Mouse (Mus musculus) monocyte, adult 2 months (primary cell): ENCODE data around the gene Gm28374.
A peak's percentile ranks its signal among the peaks of the same experiment; 100 is the strongest.
"Not testable (repeated sequence)": the region's sequence is repeated elsewhere in the genome, so short reads cannot be mapped to it uniquely, and the experiment has no call there.

Experiments used
- DNase-seq, 2 experiments: peaks; one replicate each; pipeline ENCODE4 v3.0.0; 2022; ENCODE audit warnings: low spot score in 2 of 2, low read depth in 1 of 2

Gene Gm28374

DNA sequence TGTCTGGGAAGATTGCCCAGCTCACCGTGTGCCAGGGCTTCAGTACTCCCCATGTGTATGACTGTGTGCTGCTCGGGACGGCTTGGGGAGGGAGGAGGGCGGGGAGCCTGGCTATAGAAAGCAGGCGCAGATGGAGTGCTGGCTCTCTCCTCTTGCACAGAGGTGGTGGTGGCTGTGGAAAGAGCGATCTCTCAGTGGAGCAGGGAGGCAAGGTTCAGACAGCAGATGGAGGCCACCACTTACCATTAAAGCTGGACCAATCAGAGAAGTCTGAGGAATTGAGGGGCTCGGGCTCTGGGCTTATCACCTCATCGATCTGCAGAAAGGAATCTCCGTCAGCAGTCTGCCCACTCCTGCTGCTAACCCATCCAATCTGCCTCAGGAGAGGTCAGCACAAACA is at the start of gene Gm28374:
TSS of gene Gm28374 (minus strand) at position 101 of the 400 bp plus-strand sequence.
- DNase-seq = no peak

DNA sequence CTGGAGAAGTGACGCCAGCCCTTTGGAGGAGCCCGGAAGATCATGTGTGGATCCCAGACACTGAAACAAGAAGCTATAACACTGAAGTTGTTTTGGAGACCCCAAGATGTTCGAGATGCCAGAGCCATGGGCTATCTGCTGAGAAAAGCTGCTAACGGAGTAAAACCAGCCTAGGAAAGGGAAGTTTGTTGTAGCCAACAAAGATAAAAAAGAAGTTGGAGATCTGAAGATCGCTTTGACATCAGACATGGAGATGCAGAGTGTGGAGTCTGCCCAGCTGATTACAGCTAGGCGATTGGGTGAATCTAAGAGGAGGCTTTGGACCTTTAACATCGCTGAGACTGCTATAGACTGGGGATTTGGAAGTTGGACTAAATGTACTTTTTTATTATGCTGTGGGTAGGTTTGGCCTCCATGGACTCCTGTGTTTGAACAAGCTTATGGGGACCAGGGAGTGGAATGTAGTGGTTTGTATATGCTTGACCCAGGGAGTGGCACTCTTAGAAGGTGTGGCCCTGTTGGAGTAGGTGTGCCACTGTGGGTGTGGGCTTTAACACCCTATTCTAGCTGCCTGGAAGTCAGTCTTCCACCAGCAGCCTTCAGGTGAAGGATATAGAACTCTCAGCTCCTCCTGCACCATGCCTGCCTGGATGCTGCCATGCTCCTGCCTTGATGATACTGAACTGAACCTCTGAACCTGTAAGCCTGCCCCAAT is 48.5 kb upstream of the Gm28374 start:
- DNase-seq = not testable (repeated sequence)

DNA sequence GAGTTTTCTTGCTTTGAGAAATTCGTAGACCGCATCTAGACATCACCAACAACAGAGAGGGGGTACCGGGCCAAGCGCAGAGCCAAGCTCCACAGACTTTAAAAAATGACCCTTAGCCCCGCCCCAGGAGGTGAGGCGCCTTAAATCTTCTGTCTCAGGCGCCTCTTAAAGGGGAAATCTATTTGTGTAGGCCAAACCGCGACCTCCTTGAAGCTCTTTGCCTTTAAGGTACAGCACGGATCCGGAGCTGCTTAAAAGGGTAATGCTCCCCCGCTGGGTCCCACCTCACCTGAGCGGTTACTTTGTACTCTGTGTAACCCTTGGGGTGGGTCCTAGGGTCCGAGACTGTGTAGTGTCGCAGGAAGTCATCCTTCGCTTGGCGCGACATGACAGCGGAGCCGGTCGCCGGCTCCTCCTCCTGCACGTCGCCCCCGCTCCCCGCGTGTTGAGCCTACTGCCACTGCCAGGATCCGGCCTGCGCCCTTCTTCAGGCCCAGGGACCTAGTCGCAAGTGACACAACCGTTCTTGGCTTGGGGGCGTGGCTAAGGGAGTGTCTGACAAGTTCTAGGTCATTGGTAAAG is 45.8 kb upstream of the Gm28374 start, which contains the start of gene Snx15:
TSS of gene Snx15 (minus strand) at position 545 of the 582 bp plus-strand sequence.
- peak; percentile 89 to 92 for DNase-seq

DNA sequence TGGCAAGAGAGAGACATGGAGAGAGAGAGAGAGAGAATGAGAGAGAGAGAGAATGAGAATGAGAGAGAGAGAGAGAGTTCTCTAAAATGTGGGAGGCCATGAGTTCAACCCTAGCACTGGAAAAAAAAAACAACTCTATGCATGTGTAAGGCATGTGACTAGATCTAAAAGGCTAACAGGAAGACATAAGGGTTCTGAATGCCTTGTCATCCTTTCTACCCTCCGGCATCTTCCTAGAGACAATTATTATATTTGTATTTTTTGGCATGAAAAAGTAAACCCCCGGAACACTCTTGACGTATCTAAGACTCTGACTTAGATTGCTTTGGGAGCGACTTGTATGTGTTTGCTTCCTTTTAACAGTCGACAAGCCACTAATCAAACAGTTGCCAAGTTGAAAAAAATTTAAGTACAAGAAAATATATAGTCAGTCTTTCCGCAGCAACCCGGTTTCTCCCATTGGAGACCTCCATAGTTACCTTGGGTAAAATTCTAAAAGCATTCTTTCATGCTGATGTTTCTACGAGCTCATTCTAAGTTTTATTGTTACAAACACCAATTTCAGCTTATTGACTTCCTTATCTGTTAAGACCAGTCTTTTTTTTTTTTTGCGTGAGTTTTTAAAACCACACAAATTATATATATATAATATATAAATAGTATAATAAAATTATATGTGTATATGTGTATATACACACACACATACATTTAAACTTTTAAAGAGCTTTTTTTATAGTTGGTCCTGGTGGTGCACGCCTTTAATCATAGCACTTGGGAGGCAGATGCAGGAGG is 44.9 kb upstream of the Gm28374 start:
- no peak for DNase-seq

DNA sequence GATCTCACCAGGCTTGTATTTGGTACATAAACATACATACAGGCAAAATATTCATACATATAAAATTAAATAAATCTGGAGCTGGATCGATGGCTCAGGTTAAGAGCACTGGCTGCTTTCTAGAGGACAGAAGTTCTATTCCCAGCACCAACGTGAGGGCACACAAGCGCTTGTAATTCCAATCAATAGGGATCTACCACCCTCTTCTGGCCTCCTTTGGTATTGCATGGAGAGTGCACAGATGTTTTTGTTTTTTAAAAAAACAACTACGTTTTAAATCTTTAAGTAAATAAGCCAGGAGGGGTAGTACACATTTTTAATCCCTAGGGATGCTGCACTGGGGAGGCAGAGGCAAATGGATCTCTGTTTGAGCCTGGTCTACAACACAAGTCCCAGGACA is 44.2 kb upstream of the Gm28374 start:
- DNase-seq = peak; percentile 33 to 39

DNA sequence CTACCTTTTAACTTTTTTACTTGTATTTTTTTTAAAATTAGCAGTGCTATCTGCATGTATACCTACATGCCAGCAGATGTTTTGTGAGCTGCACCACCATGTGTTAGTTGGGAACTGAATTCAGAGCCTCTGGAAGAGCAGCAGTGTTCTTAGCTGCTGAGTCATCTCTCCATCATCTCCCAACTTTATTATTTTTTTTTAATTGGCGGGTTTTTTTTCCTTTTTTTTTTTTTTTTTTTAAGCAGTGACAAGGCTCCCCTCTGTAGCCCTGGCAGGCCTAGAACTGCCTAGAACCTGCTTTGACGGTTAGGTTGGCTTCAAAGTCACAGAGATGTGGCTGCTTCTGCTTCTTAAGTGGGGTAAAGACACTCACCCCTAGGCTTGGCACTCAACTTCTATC is 42.8 kb upstream of the Gm28374 start:
- DNase-seq = no peak

DNA sequence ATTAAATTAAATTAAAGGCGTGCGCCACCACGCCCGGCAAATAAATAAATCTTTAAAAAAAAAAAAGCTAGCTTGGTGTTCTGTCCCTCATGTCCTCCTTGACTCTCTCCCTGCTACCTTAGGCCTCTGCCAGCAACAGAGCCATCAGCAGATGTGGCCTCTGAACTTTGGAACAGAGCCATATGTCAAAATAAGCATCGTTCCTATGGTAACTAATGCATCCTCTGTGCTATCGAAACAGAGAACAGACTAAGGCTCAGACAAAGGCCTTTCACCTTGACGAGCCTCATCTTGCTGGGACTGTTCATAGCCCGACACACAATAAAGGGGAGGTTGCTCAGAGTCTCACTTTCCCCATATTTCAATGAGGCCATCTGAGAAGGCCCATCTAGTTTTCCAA is 41.3 kb upstream of the Gm28374 start:
- DNase-seq = no peak

DNA sequence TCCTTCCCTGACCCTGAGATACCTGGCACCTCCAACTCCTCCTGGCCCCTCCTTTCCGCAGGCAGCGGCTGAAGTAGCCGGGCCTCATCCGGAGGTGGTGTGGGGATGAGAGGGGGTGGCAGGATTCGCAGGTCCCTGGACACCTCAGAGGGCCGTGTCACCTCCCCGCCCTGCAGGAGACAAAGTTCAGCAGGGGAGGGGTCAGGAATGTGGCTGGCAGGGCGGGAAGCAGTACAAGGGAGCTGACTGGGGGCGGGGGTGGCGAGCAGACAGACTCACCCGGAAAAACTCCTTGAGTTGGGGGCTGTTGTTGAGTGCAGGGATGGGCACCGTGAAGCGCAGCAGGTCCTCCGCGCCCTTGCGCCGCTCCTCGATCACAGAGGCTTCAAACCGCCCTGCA is 39.7 kb upstream of the Gm28374 start:
- no peak for DNase-seq

DNA sequence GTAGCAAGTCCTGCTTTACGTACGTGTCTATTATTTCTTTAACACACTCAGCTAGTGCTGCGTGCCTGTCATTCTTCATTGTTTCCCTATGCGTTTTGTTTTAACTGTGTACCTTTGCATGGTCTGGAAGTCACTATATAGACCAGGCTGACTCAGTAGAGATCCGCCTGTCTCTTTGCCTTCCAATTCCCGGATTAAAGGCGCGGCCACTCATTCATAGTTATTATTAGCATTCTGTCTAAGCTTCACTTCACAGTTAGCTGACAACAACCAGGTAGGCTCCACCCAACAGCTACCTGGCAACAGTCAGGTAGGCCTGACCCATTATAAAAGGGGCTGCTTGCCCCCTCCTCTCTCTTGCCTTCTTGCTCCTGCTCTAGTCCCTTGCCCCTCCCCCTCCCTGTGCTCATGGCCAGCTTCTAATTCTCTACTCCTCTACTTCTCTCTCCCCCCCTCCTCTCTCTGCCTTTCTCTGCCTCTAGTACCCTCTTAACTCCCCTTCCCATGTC is 36.7 kb upstream of the Gm28374 start:
- no peak for DNase-seq

DNA sequence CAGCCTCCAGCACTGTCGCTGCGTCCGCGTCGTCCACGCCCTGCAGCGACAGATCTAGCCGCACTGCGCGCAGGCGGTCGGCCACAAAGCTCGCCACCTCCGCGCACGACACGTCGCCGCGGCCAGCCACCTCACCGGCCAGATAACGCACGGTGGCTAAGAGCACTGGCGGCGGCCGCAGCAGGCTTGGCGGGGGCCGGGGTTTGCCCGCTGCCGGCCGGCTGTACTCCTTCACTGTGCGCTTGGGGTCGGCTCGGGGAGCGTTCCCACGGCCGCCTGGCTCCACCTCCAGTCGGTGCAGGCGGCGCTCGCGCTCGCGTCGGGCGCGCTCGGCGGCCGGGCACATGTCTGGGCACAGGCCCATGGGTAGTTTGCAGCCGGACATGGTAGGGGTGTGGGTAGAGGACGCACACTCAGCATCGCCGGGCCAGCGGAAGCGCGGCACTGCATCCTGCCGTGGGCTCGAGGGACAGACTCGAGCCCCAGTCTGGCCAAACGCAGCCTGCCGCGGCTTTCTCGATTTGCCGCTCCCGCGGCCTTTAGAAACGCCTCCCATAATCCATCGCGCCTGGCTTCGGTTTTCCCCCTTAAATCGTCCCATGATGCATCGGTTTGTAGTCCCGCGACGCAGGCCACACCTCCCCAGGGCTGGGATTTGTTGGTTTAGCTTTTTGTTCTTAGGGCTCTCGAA is 36.1 kb upstream of the Gm28374 start, which contains the start of gene Sac3d1:
TSS of gene Sac3d1 (minus strand) at position 665 of the 691 bp plus-strand sequence.
- DNase-seq = peak; percentile 53 to 70

DNA sequence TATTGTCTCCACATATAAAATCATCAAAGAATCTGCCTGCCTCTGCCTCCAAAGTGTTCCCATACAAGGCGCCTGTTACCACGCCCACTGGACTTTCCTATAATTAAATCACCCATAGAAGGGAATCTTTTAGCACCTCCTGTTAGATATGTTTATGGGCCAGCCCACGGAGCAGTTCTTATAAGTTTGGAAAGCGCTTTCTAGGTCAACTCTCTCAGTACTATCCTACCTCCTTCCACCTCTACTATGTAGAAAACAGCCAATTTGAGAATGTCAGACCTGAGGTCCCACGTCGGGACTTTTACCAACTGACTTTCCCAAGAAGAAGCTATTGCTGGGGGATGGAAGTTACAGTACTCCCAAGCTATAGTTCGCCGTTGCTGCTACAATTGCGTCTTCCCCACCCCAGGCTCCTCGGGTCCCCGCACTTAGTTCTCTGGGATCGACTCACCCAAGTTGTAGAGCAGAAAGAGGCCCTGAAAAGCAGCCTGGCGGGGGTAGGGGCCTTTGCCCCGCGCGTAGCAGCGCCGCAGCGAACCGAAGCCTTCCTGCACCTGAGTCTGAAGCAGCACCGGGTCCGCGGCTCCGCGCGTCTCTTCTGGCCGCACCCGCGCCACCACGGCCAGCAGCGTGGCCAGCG is 35.4 kb upstream of the Gm28374 start:
- no peak for DNase-seq

DNA sequence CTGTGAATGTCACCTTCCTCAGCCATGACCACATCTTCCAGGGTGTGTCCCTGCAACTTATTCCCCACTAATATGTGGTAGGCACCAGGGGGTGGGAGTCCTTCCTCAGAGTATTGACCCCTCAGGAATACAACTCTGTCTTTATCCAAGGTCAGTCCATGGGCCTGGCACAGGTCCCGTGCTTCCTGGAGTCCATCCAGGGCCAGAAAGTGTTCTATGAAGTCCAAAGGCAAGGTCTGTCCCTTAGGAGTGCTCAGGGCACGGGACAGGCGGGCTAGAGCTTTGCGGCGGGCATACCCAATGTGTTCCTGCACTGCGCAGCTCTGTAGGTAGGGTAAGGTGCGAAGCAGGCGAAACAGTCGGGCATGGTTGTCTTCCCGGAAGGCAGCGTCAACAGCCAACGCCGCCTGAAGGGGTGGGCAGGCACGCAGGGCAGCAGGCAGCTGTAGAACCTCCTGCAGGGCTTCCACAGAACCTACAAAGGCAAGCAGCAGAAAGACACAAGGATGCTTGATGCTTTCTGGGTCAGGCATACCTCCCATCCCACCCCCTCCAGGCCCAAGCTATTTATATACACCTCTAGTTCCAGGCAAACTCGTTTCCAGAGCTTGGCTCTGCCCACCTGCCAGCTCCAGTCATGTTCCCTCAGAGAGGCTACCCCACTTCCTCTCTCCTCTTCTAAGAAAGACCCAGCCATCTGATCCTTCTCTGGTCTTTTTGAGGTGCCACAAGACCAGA is 34.2 kb upstream of the Gm28374 start:
- DNase-seq = no peak

DNA sequence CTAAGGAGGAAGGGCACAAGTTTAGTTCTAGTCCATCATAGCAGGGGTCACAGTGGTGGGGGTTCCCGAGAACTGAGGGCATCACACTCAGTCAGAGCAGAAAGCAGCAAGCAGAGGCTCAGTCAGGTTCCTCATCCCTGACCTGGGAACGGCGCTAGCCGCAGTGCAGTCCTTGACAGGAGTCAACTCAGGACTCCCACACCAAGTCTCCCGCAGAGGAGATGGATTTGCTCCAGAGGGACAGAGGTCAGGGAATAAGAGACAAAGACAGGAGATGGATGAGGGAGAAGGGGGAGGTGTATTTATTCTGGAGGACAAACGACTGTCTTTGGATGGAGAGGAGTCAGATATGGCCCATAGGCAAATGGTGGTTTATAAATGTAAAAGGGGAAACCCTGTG is 31.1 kb upstream of the Gm28374 start:
- DNase-seq = no peak

DNA sequence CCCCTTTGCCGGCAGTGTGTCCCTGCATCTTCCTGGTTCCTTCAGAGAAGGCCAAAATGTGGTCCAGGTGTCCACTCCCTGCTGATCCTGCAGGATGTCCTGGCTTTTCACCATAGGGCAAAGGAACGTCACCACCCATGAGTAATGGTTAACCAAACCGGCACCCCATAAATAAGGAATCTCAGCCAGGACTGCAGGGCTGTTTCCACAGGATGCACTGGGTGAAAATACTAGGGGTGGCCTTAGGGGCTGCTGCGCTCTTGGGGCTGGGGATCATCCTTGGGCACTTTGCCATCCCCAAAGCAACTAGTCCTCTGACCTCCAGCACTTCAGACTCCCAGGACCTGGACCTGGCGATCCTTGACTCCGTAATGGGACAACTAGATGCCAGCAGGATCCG is 23.5 kb upstream of the Gm28374 start, which contains the start of gene Naaladl1:
TSS of gene Naaladl1 (plus strand) at position 197 of the 400 bp plus-strand sequence.
- DNase-seq = no peak

DNA sequence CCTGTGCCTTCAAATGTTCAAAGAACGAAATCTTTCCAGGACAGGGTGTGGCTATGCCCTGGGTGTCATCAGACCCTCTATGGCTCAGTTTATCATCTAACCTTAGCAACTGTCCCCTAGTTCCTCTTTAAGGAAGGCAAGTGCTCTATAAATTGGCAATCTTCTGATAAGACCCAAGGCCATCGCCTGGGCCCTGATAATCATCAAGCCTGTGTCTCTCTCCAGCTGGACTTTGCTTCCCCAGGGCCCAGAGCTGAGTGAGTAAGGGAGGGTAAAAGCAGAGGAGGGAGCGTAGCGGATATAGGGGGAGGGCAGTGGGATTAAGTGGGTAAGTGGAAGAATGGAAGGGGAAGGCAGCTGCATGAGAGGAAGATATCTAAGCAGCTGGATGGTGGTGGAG is 22.4 kb upstream of the Gm28374 start:
- no peak for DNase-seq

DNA sequence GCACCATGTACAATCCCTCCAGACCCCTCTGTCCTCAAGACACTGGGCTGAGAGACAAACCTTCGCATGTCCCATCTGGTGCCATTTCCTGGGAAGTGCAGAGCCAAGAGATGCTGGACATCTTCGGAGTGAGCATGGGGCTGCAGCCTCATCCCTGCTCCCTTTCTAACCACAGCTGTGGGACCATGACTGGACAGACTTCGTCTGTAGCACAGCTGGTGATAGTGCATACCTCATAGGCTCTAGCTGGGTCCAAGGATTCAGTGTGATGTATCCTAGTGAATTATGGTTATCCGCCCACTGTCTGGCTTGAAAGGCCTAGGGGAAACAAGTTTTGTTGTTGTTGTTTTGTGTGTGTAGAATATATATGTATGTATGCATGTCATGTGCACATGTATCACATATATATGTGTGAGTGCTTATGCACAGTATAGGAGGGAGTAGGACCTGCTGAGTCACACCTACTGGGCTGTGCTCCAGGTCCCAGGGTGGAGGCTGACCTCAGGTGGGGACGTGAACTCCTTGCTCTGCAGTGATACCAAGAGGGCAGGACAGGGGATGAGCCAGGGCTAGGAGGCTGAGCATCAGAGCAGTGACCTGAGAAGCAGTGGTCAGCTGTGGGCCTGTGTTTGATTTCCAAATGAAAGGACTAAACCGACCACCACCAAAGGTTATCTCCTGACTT is 20.3 kb upstream of the Gm28374 start:
- DNase-seq = no peak

DNA sequence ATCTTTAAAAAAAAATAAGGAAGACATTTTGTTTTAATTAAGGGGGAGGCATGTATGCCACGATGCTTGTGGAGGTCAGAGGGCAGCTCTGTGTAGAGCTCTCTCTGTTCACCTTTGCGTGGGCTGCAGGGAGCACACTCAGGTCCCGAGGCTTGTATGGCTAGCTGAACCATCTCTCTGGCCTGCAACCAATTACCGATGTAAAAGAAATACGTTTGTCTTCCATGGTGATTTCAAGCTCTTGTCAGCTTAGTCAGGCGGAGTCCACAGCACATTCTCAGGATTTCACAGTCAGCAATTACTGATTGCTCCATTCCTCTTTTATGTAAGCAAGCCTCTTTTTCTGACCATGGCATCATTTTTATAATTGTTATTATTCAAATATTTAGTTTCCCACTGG is 19.1 kb upstream of the Gm28374 start:
- DNase-seq = no peak

DNA sequence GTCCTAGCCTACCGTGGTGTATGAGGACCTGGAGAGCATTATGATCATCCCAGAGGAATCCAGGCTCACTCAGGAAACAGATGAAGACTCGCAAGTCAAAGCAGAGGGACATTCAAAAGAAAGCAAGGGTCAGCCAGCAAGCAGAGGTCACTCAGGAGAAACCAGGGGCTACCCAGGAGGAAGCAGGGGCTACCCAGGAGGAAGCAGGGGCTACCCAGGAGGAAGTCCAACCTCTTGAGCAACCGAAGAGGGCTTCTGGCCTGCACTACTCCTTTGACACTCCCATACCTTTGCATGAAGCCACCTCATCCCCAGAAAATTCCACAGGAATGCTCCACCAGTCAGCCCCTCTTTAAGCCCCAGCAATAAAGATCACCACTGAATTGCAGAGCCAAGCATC is 15.8 kb upstream of the Gm28374 start:
- no peak for DNase-seq

DNA sequence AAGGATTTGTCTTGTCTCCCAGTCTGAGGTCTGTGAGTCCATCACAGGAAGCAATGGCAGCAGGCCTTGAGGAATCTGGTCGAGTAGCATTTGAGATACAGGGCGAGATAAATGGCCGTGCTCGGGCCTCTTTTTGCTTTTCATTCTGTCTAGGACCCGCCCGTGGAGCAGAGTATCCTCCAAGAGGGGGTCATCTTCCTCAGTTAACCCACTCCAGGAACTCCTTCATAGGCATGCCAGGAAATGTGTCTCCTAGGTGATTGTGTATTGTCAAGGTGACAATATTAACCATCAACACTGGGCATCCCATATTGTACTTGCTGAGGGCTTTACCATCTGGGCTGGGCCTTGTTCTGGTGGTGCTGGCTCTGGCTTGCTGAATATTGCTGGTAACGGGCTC is 12.1 kb upstream of the Gm28374 start, which contains the start of gene AC131692.1:
TSS of gene AC131692.1 (plus strand) at position 301 of the 400 bp plus-strand sequence.
- no peak for DNase-seq
